Mouse (Mus musculus) frontal cortex, adult 2 months (tissue): ENCODE results near the gene Plp2. TPM values are rescaled to one million over a fixed set of nuclear protein-coding genes. Genes with fewer than 3 reads are reported as not detected.
"Not testable (repeated sequence)": the region's sequence is repeated elsewhere in the genome, so short reads cannot be mapped to it uniquely, and the experiment has no call there.

Experiments
- DNase-seq, 2 experiments: peaks; one replicate each; pipeline ENCODE4 v3.0.0; 2022; ENCODE audit warnings: low spot score in 1 of 2; ENCODE audit errors: extremely low spot score in 1 of 2
- polyA plus RNA-seq: library from polyadenylated mRNA; depleted of rRNA; stranded (reverse); fragments of >200 nt; gene quantifications from 2 replicates; pipeline ENCODE4 v1.2.3, GENCODE M21; 2012; rRNA removed

The Plp2 gene
- 14.6 and 15.6 TPM in 2 replicates for polyA plus RNA-seq

- DNase-seq, result no peak
These were observed at the start of gene Plp2 for GRCm38 (mm10) chrX:7670921-7671623. Plp2 (minus strand) TSS chrX:7671390.

- not testable (repeated sequence) for DNase-seq
These were observed 44.9 kb upstream of the Plp2 start for GRCm38 (mm10) chrX:7716058-7716457.

- peak; percentile 93 to 94 for DNase-seq
These were observed 43.1 kb upstream of the Plp2 start, which contains the start of gene Wdr45 for GRCm38 (mm10) chrX:7714135-7714899. Wdr45 (plus strand) TSS chrX:7714333.

- not testable (repeated sequence) for DNase-seq
These were observed 42.6 kb upstream of the Plp2 start for GRCm38 (mm10) chrX:7713764-7714134.

GRCm38 (mm10) chrX:7696954-7697381, 25.8 kb upstream of the Plp2 start, which contains the start of gene Gpkow:
Gpkow (plus strand) TSS chrX:7697131.
- DNase-seq, result peak; percentile 85 to 89

- no peak for DNase-seq
These were observed 25.3 kb upstream of the Plp2 start for GRCm38 (mm10) chrX:7696520-7696919.

GRCm38 (mm10) chrX:7692862-7693261, 21.7 kb upstream of the Plp2 start:
- no peak for DNase-seq

GRCm38 (mm10) chrX:7690486-7690885, 19.3 kb upstream of the Plp2 start:
- DNase-seq, result no peak

GRCm38 (mm10) chrX:7688321-7688720, 17.1 kb upstream of the Plp2 start:
- DNase-seq, result no peak

- no peak for DNase-seq
These were observed 9.7 kb upstream of the Plp2 start, which contains the start of gene Magix for GRCm38 (mm10) chrX:7680864-7681263. Magix (minus strand) TSS chrX:7681251.

GRCm38 (mm10) chrX:7680057-7680412, 8.8 kb upstream of the Plp2 start:
- DNase-seq, result no peak

GRCm38 (mm10) chrX:7679405-7680056, 8.3 kb upstream of the Plp2 start:
- DNase-seq, result peak; percentile 46 to 88

GRCm38 (mm10) chrX:7678986-7679385, 7.8 kb upstream of the Plp2 start:
- peak in 1 of 2 experiments; percentile 12 for DNase-seq

- DNase-seq, result no peak
These were observed 3.8 kb upstream of the Plp2 start for GRCm38 (mm10) chrX:7675001-7675380.

GRCm38 (mm10) chrX:7674284-7675000, 3.3 kb upstream of the Plp2 start:
- DNase-seq, result no peak

- no peak for DNase-seq
These were observed 2.5 kb upstream of the Plp2 start for GRCm38 (mm10) chrX:7673578-7674281.

GRCm38 (mm10) chrX:7672739-7673138, 1.5 kb upstream of the Plp2 start:
- no peak for DNase-seq

GRCm38 (mm10) chrX:7670390-7670881, 754 bp downstream of the Plp2 start:
- DNase-seq, result no peak

GRCm38 (mm10) chrX:7665739-7666502, 5.3 kb downstream of the Plp2 start:
- DNase-seq, result no peak
